Mouse (Mus musculus): ENCODE measurements around the gene Dcpp1. TPM values are rescaled to one million over a fixed set of nuclear protein-coding genes. Genes with fewer than 3 reads are reported as not detected.
A peak's percentile ranks its signal among the peaks of the same experiment; 100 is the strongest.
"Not testable (repeated sequence)": the region's sequence is repeated elsewhere in the genome, so short reads cannot be mapped to it uniquely, and the experiment has no call there.

Dcpp1 gene
- total RNA-seq, 2 experiments from 2014 or later = not detected

DNA sequence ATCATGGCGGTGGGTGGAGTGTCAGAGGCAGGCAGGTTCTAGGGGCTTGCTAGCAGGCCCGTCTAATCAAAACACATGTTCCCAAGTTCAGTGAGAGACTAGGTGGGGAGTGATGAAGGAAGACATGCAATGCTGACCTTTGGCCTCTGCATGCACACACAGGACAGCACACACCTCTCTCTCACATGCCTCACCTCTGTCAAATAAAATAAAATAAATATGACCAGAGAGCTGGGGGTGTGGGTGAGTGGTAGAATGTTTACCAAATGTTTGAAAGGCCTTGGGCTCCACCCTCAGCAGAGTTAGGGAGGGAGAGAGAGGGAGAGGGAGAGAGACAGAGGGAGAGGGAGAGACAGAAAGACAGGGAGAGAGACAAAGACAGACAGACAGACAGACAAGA is 22.8 kb upstream of the Dcpp1 start:
- intact Hi-C loops (cut with DNase I) = no loop called here
- H3K27ac ChIP-seq = no peak overlapping the region
- H3K4me3 ChIP-seq = no peak overlapping the region
- TF ChIP-seq CTCF (IDR thresholded peaks at IDR 0.05) = no peak
- DNase-seq (ENCODE audit: extremely low spot score in 1 of 2, low spot score in 2 of 2) = no peak

DNA sequence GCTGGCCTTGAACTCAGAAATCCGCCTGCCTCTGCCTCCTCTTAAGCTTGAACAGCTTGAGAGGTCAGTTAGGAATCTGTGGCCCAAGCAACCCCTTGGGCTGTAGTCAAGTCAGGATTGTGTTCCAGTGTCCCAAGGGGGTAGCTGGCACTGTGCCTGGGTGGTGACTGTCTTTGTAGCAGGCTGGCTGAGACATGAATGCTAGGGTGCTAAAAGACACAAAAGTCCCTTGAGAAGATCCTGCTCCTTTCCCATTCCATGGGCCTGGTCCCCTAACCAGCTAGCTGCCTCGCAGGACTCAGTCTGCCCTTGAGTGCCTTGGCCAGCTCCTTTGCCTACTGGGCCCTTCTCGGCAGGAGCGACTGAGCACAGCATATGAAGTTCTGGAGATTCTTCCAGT is 17.8 kb upstream of the Dcpp1 start:
- intact Hi-C loops (cut with DNase I) = no loop called here
- no peak for TF ChIP-seq CTCF (IDR thresholded peaks at IDR 0.05)
- DNase-seq (ENCODE audit: extremely low spot score in 1 of 2, low spot score in 2 of 2) = no peak
- no peak overlapping the region for H3K4me3 ChIP-seq
- no peak overlapping the region for H3K27ac ChIP-seq

DNA sequence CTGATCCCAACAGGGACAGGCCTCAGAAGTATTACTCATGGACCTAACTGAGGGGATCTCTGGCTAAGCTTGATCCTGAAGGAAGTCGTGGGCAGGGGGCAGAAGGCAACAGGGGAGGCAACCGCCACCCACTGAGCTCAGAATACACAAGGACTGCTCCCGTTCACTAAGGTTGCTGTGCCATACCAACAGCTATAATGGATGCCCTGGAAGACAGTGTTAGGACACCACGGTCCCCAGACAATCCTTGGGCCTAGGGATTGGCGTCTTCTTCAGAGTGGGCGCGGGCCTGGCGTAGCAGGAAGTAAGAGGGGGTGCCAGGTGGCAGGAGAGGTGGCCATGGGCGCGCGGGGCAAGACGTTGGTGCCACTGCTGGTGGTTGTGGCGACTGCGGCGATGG is 12.9 kb upstream of the Dcpp1 start, which contains the start of gene Prss21:
Gene Prss21, plus strand, starts transcription at position 301 of the 400 bp plus-strand sequence.
- no peak for TF ChIP-seq CTCF (IDR thresholded peaks at IDR 0.05)
- intact Hi-C loops (cut with DNase I) = no loop called here
- no peak within 1 kb of the TSS for H3K4me3 ChIP-seq
- H3K27ac ChIP-seq = no peak within 1 kb of the TSS
- no peak for DNase-seq (ENCODE audit: extremely low spot score in 1 of 2, low spot score in 2 of 2)

DNA sequence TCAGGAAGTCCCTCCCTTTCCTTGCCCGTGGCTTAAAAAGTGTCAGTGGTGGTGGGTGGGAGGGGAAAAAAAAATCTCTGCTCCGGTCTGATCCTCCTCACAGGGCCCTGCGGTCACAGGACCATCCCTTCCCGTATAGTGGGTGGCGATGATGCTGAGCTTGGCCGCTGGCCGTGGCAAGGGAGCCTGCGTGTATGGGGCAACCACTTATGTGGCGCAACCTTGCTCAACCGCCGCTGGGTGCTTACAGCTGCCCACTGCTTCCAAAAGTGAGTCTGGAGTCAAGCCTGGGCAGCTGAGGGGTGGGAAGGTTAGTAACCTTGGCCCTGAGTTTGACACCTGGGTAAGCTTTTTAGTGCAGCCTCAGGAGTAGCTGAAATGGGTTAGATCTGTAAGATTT is 12.2 kb upstream of the Dcpp1 start:
- no peak overlapping the region for H3K27ac ChIP-seq
- no peak overlapping the region for H3K4me3 ChIP-seq
- no peak for TF ChIP-seq CTCF (IDR thresholded peaks at IDR 0.05)
- DNase-seq (ENCODE audit: extremely low spot score in 1 of 2, low spot score in 2 of 2) = no peak
- intact Hi-C loops (cut with DNase I) = no loop called here

DNA sequence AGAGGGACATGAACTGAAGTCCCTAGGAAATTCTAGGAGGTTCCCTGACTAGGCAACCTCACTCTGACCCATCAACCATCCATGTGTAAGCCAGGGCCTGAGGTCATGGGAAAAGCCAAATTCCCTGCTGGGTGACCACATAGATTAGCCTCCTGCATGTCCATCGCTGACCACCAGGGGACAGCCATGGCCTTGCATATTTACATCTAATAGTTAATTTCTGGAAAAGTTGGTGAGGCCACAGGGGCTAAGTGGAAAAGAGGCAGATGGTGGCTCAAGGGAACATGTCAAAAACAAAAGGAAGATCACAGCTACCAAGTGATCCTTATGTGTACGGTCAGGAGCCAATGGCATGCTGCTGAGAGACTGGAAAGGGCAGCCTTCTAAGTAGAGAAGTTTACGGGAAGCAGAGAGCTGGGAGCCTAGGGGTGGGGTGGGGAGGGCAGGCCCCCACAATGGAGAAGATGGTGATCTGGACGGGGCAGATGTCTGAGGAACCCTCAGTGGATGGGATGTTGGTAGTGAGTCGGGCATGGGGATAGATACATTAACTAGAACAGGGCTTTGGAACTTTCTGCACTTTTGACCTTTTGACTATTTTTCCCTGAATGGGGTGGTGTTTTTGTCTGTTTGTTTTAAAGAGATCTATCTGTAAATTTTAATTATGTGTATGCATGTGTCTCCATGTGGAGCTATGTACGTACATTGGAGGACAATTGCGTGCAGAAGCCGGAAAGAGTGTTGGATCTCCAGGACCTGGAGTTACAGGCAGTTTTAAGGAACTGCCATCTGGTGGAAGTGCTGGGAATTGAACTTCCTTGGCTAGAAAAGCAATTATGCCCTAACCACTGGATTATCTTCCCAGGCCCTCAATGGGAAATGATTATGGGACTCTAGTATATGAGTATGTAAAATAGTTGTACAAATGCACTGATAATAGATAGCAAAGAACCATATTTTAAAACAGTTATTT is 6.5 kb upstream of the Dcpp1 start:
- peak; percentile 80 for TF ChIP-seq CTCF (IDR thresholded peaks at IDR 0.05)
- H3K4me3 ChIP-seq = no peak overlapping the region
- DNase-seq (ENCODE audit: extremely low spot score in 1 of 2, low spot score in 2 of 2) = peak in 1 of 2 experiments; percentile 20
- no peak overlapping the region for H3K27ac ChIP-seq
- intact Hi-C loops (cut with DNase I) = loop anchor here (1.0 kb wide), 1 partner anchor 86 kb away; no protein-coding TSS in a partner anchor

DNA sequence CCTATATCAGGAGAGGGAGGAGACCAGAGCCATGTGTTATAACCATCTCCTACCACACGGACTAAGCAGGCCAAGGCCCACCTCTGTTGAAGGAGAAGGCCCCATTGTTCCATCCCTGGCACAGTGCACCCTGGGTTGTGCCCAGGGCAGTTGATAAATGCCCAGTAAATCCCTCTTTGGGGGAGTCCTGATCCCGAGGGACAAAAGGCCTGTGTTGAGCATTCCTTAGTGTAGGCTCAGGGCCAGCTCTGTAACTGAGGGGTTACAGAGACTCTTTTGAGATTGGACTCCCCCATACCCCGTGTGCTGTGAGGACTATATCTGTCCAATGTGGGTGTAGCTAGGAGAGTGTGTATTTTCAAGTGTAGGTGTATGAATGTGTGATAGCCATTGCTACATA is 3.9 kb upstream of the Dcpp1 start:
- no peak for DNase-seq (ENCODE audit: extremely low spot score in 1 of 2, low spot score in 2 of 2)
- H3K27ac ChIP-seq = no peak overlapping the region
- no peak; the same call in none of the 2 replicates for TF ChIP-seq CTCF (IDR thresholded peaks at IDR 0.05)
- H3K4me3 ChIP-seq = no peak overlapping the region
- intact Hi-C loops (cut with DNase I) = no loop called here

DNA sequence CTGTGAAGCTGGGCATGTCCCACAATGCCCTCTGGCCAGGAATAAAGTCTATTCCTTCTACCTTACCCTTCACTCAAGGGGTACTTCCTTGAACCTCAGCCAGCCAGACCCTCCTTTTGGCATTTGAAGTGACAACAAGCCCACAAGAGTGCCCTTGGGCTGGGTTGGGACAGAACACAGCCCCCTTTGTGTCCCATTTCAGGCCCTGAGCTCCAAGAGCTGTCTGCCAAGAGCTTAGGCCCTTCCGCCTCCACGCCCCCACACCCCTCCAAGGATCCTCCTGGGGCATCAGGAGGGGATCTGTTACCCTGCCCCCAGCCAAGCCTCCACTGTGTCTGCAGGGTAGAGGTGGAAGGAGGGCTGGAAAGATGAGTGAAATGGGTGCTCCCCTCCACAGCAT is 3.5 kb upstream of the Dcpp1 start:
- no peak for TF ChIP-seq CTCF (IDR thresholded peaks at IDR 0.05)
- intact Hi-C loops (cut with DNase I) = no loop called here
- DNase-seq (ENCODE audit: extremely low spot score in 1 of 2, low spot score in 2 of 2) = no peak
- no peak overlapping the region for H3K4me3 ChIP-seq
- no peak overlapping the region for H3K27ac ChIP-seq

DNA sequence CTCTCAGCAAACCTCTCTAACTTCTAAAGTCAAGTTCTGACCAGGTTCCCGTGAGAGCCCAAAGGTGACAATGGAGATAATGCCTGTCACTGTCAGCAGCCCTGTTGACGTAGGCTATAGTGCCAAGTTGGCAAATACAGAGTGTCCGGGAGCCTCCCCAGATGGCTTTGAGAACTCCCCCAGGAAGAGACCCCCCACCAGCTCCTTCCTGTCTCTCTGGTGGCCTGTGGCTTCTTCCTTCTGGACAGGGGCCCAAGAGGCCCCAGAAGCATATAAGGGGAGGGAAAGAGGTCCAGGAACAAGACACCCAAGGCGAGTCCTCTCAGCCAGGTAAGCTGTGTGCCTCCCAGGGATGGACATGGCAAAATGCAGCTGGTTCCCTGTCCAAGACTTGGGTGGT is 36.5 kb downstream of the Dcpp1 start, which contains the start of gene Dcpp3:
Gene Dcpp3, plus strand, starts transcription at position 301 of the 400 bp plus-strand sequence.
- H3K27ac ChIP-seq; intact Hi-C loops (cut with DNase I); DNase-seq (ENCODE audit: extremely low spot score in 1 of 2, low spot score in 2 of 2); H3K4me3 ChIP-seq: not testable (repeated sequence)

DNA sequence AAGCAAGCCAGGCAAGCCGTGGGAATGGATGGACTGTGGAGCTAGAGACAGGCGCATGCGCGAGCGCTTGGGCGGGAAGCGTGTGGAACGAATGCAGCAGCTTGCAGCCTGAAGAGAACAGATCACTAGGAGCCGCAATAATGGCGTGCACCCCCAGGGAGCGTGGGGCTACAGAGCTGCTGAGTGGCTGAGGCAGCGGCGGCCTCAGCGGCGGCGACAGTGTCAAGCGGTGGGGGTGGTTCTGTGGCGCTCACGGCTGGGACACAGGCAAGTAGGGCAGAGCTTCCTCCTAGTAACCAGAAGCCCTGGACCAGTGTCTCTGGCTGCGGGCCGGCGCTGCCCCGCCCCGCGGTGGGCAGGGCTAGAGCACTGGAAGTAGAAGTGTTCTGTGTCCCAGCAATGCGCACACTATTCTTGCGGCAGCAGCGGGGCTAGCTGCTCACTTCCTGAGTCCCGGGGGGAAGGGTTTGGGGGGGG is 43.9 kb downstream of the Dcpp1 start:
- TF ChIP-seq CTCF (IDR thresholded peaks at IDR 0.05) = peak; percentile 21
- Histone ChIP-seq H3K4me3 (peak overlapping the region; percentile 59), H3K27ac (peak overlapping the region; percentile 79; the same call in 1 of the 2 replicates)
- peak; percentile 84 to 85 for DNase-seq (ENCODE audit: extremely low spot score in 1 of 2, low spot score in 2 of 2)
- intact Hi-C loops (cut with DNase I) = loop anchor here (5.0 kb wide), 1 partner anchor 42 kb away; the partner anchor contains the start of genes Dcpp1 and Dcpp2

DNA sequence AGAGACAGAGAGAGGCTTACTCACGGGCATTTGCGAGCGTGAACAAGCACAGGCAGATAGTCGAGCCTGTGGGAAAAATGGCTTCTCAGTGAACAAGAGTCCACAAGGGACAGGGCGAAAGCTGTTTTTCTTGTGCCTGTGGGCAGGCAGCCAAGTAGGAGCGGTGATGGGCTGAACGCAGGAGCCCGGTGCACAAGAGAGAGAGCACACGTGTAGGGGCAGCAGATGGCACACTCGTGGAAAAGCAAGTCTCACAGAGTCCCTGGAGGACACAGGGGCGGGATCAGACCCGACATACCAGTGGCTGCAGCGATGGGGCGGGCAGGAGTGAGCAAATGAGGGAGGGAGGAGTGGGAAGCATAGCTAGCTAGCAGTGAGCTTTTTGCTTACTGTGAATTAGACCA is 44.4 kb downstream of the Dcpp1 start:
- peak; percentile 32 to 40 for DNase-seq (ENCODE audit: extremely low spot score in 1 of 2, low spot score in 2 of 2)
- Histone ChIP-seq H3K27ac (peak overlapping the region; percentile 79; the same call in 1 of the 2 replicates), H3K4me3 (peak overlapping the region; percentile 59)
- no peak for TF ChIP-seq CTCF (IDR thresholded peaks at IDR 0.05)
- intact Hi-C loops (cut with DNase I) = no loop called here

DNA sequence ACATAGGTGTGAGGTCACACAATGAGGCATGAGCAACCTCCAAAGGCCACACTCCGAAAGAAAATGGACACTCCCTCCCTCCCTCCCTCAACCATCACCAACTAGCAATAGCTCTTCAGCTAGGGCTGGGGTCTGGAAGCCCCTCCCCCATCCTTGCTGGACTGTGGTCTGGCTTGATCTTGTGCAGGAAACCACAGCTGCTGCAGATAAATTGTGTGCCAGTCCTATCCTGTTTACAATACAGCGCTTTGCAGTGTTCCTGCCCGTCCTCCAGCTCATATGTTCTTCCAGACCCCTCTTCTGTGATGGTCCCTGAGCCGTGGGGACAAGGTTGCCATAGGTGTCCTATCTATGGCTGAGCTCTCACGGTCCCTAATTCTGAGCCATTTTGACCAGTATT is 50.5 kb downstream of the Dcpp1 start:
- intact Hi-C loops (cut with DNase I) = no loop called here
- no peak for DNase-seq (ENCODE audit: extremely low spot score in 1 of 2, low spot score in 2 of 2)
- TF ChIP-seq CTCF (IDR thresholded peaks at IDR 0.05) = no peak
- Histone ChIP-seq H3K4me3 (no peak overlapping the region), H3K27ac (no peak overlapping the region)

Other genes starting within 250 kb of the Dcpp1 start
- under 1 TPM; 0.07 to 0.12 TPM for gene Mmp25, start 235.6 kb upstream of the Dcpp1 start, total RNA-seq (2021)
- not detected for gene Bicdl2, start 220.4 kb upstream of the Dcpp1 start, total RNA-seq (2021)
- 100 to 1,000 TPM; 127 to 129 TPM for gene Hcfc1r1, start 207.3 kb upstream of the Dcpp1 start, total RNA-seq (2021)
- gene Thoc6, start 207.0 kb upstream of the Dcpp1 start, total RNA-seq (2021) = 1 to 10 TPM; 5.5 to 7.2 TPM
- 10 to 100 TPM; 10.3 to 14.3 TPM for gene Tnfrsf12a, start 203.4 kb upstream of the Dcpp1 start, total RNA-seq (2021)
- not detected for gene Cldn6, start 201.6 kb upstream of the Dcpp1 start, total RNA-seq (2021)
- under 1 TPM in 1 of 2 experiments, not detected in 1; 0.23 TPM for gene Cldn9, start 196.8 kb upstream of the Dcpp1 start, total RNA-seq (2021)
- gene 1520401A03Rik, start 158.1 kb upstream of the Dcpp1 start, total RNA-seq (2021) = under 1 TPM; 0.23 to 0.32 TPM
- 1 to 10 TPM; 4.3 TPM for gene Pkmyt1, start 154.5 kb upstream of the Dcpp1 start, total RNA-seq (2021)
- gene Paqr4, start 140.0 kb upstream of the Dcpp1 start, total RNA-seq (2021) = 10 to 100 TPM; 50.9 to 56.0 TPM
- under 1 TPM; 0.68 TPM for gene Kremen2, start 135.0 kb upstream of the Dcpp1 start, total RNA-seq (2021)
- 100 to 1,000 TPM; 425 to 428 TPM for gene Flywch1, start 109.3 kb upstream of the Dcpp1 start, total RNA-seq (2021)
- gene Flywch2, start 94.8 kb upstream of the Dcpp1 start, total RNA-seq (2021) = 10 to 100 TPM; 11.9 to 13.7 TPM
- gene Srrm2, start 90.3 kb upstream of the Dcpp1 start, total RNA-seq (2021) = 100 to 1,000 TPM; 671 to 678 TPM
- 100 to 1,000 TPM; 337 to 365 TPM for gene Elob, start 51.7 kb upstream of the Dcpp1 start, total RNA-seq (2021)
- not detected for gene Prss33, start 44.8 kb upstream of the Dcpp1 start, total RNA-seq (2021)
- gene Prss32, start 37.0 kb upstream of the Dcpp1 start, total RNA-seq (2021) = not detected
- 1 to 10 TPM; 1.1 to 2.2 TPM for gene Prss41, start 36.7 kb upstream of the Dcpp1 start, total RNA-seq (2021)
- not detected for gene Prss21, start 12.8 kb upstream of the Dcpp1 start, total RNA-seq (2021)
- gene Dcpp2, start within 50 bp of the Dcpp1 start, total RNA-seq (2021) = not detected
- not detected for gene Dcpp3, start 36.6 kb downstream of the Dcpp1 start, total RNA-seq (2021)
- gene Sbp, start 60.8 kb downstream of the Dcpp1 start, total RNA-seq (2021) = not detected
- not detected for gene Sbpl, start 74.4 kb downstream of the Dcpp1 start, total RNA-seq (2021)
- gene Prss30, start 99.7 kb downstream of the Dcpp1 start, total RNA-seq (2021) = 1 to 10 TPM in 1 of 2 experiments, under 1 TPM in 1; 0.45 to 1.1 TPM
- 1 to 10 TPM in 1 of 2 experiments, under 1 TPM in 1; 0.70 to 1.5 TPM for gene Prss22, start 117.2 kb downstream of the Dcpp1 start, total RNA-seq (2021)
- gene Prss27, start 157.3 kb downstream of the Dcpp1 start, total RNA-seq (2021) = not detected
- 10 to 100 TPM; 25.0 to 26.4 TPM for gene Kctd5, start 192.6 kb downstream of the Dcpp1 start, total RNA-seq (2021)